Mouse (Mus musculus) layer of hippocampus, adult 2 months (tissue): ENCODE measurements at regions not wholly inside any gene's neighbourhood (a gene's known extent, or its start where the extent isn't known, plus 50 kb on each side); places are given as distances from the start of the nearest gene placed in this dataset.
A peak's percentile ranks its signal among the peaks of the same experiment; 100 is the strongest.
"Not testable (repeated sequence)": the region's sequence is repeated elsewhere in the genome, so short reads cannot be mapped to it uniquely, and the experiment has no call there.

Experiments
- DNase-seq, 2 experiments: peaks; one replicate each; pipeline ENCODE4 v3.0.0; 2022; ENCODE audit warnings: low spot score in 2 of 2
- H3K27ac ChIP-seq: fragments of 200-600 bp; 2 replicates; pipeline ENCODE4 v1.8.1; 2022
- H3K4me3 ChIP-seq: fragments of 200-600 bp; 2 replicates; pipeline ENCODE4 v1.8.1; 2022; ENCODE audit warnings: mild to moderate bottlenecking
- CTCF ChIP-seq: fragments of 200-600 bp; conservative IDR thresholded peaks from 2 replicates; pipeline ENCODE4 v1.8.1; 2022; ENCODE audit warnings: antibody characterized with exemption, mild to moderate bottlenecking, moderate library complexity

DNA sequence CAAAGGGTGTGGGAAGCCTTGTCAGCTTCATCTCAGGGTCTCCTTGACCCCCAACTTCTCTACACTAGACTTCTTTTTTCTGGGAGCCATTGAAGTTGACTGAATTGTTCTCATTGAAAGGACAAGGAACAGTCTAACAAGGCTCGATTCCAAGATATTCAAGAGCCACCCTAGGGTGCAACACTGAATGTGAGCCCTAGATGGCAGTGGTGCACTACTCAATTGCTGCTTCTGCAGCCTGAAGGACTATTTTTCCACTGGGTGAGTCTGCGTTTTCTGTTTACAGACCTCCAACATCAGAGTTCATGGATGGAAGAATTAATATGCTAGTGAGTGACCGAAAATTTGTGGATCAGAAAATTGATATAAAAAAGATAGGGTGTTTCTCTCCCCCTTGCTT is 161.5 kb downstream of the Hpcal1 start:
- DNase-seq = peak; percentile 14 to 69
- TF ChIP-seq CTCF = peak; percentile 89
- H3K4me3 ChIP-seq, H3K27ac ChIP-seq: not testable (repeated sequence)

DNA sequence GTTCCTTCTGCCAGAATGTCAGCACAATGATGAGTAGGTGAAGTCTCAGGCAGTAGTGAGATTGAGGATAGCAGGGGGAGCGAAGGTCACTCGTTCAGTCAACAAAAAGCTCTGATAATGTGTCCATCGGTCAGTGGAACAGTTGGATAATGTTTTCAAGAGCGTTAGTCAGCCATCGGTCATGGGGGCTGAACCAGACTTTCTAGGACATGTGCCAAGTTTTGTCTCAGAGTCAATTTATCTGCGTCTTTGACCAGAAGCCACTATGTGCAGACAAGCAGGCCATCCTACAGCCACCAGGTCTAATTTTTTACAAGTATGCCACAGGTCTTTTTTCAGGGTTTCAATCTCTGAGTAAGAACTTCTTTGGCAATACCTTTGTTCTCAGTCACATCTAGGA is 181.8 kb downstream of the Hpcal1 start:
- not testable (repeated sequence) for H3K27ac ChIP-seq, DNase-seq, H3K4me3 ChIP-seq

DNA sequence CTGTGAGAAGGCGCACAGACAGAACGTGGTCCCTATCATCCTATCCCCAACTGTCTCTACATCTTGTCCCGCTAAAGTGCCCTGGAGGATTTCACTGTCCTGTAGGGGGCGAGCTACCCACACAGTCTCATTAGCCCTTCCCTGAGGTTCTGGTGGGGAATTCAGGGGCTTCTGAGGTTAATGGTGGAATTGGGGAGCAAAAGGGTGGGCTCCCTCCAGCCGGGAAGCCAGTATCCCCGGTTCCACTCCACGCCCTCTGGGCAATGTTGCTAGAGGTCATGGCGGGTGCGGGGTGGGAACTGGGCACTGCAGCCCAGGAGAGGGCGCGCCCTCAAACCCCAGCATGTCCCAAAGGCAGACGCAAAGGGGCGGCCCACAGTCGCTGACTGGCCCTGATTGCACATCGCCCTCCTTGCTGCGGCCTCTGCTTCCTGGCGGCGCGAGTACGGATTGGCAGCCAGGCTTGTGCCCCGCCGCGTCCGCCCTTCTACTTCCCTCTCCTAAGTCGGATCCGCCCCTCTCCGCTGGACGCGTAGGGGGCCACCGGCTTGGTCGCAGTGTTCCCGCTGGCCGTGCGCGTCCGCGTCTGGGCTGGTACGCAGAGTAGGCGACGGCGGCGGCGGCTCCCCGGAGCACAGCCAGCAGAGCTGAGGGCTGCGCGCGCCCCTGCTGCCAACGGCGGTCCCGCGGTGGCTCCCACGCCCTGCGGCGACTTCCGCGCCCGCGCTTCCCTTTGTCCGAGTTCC is 190.9 kb downstream of the Hpcal1 start:
- Histone ChIP-seq H3K4me3 (peak overlapping the region; percentile 69), H3K27ac (peak overlapping the region; percentile 80)
- peak; percentile 71 for TF ChIP-seq CTCF
- peak; percentile 79 to 89 for DNase-seq

DNA sequence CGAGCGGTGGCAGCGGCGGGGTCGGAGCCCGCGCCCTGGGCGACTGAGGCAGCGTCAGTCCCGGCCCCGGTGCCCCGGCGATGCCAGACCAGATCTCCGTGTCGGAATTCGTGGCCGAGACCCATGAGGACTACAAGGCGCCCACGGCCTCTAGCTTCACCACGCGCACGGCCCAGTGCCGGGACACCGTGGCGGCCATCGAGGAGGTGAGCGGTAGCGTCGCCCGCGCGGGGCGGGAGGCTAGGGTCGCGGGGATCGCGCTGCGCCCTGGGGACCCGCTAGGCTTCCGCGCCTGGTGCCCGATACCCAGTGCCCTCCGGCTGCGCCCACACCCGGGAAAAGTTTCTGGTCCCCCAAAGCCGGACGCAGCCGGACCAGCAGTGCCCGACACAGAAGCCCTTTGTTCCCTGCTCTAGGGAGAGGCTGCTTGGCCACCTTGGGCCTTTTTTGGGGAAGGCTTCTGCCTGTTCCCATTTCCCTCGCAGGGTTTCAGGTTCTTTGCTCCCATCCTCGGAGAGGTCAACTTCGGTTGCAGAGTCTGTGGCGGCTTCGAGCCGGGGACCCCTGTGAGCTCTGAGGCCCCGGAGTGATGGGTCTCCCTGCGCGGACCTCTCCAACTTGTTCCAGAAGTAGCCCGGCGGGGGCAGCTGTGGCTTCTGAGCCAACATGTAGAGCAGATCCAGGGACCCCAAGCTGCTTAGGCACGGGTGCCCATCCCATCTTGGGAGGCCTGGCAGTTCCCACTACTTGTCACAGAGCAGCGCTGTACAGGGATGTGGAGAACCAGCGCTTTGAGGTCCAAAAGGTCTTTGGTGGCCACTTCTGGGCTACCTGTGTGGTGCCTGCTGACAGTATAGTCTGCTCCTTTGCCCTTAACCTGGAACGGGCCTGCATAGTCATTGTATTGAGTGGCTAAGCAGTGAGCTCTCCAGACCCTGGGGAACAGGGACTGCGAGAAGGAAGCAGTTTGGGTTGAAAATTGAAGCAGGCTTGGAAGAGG is 191.8 kb downstream of the Hpcal1 start:
- Histone ChIP-seq H3K27ac (peak overlapping the region; percentile 80), H3K4me3 (peak overlapping the region; percentile 69)
- peak; percentile 27; the same call in 1 of the 2 replicates for TF ChIP-seq CTCF
- DNase-seq = not testable (repeated sequence)

DNA sequence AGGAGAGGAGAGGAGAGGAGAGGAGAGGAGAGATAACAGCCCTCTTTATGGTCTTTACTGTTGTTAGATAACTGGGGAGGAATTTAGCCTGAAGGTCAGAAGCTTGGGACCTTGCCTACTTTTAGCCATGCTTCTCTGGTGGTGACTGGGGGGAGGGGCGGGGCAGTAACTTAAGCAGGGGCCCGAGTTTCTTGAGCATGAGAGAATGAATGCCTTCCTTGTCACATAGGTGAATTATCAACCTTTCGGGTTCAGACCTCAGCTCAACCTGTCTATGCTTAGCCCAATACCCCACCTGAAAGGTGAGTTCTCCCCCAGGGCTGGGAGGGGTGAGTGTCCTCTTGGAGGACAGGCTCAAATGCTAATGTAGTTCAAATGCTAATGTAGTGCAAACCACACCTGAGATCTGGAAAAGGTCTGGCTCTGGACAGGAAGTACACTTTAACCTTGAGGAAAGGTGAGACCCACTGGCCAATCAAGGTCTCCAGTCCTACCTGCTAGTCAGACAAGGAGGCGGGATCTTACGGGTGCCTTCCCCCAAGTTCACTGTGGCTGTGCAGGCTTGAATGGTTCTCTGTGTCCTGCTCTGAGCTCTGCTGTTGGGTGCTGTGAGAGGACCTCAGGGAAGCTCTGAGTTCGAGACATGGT is 201.1 kb downstream of the Hpcal1 start:
- not testable (repeated sequence) for H3K27ac ChIP-seq, H3K4me3 ChIP-seq, DNase-seq

DNA sequence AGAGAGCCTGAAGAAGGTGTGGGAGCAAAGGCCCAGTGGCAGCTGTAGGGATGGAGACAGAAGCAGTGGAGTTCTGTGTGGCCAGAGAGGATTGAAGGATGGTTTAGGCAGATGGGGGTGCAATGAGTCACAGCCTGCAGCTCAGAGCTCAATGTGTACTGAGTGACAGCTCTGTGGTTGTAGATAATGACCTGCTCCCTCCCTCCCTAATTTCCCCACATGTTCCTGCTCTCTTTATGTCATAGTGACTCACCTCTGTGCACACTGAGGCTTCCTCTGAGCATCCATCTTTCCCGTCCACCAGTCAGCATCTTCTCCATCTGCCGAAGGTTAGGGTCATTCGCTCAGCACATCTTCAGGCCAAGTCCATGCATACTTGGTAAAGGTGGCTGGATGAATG is 222.4 kb downstream of the Hpcal1 start:
- not testable (repeated sequence) for H3K27ac ChIP-seq, H3K4me3 ChIP-seq, DNase-seq
